In genomic region chr10:84573671-84574420, GRCm38 (mm10) we compare ENCODE assay signal across 21 mouse cellular contexts. TPM values are rescaled to one million over a fixed set of nuclear protein-coding genes. Genes with fewer than 3 reads are reported as not detected.
DNase-seq lines count a peak whose midpoint lies in the region; ATAC-seq and TF ChIP-seq lines count a peak whose summit lies in the region.
"Had no signal": no experiment of that assay in that cellular context is flagged by ENCODE, and none has a peak within 500 bp of the region (broad histone marks: within the 10 kb centered on the region; RNA-seq: fewer than 3 reads in every experiment).

No protein-coding gene starts in this region.

- peak overlapping the region; percentile 53 for H3K27ac ChIP-seq in MEL (ENCODE audit: control insufficient read depth, low read depth, low read length)
- H3K27ac ChIP-seq in liver, embryonic 15.5 days (replicated peaks), result peak overlapping the region; percentile 94
- no peak overlapping the region for H3K27ac ChIP-seq in hindbrain, postnatal 0 days
- H3K27ac ChIP-seq: embryonic facial prominence, embryonic 13.5 days; kidney, embryonic 15.5 days; left cerebral cortex, adult 2 months; midbrain, embryonic 12.5 days; neural tube, embryonic 13.5 days had no signal

- WGBS in liver, embryonic 15.5 days (ENCODE audit: insufficient replicate concordance), result 24% methylated on average over 5 of the region's 5 CpGs
- WGBS in hindbrain, postnatal 0 days, result 68% methylated on average over 5 of the region's 5 CpGs

- peaks cover 0 to 29% of the 10 kb centered on the region in 2 experiments; a peak in 2 of 4 replicates for H3K36me3 ChIP-seq in MEL (ENCODE audit: control insufficient read depth in 1 of 2, insufficient read depth in 2 of 2, low read length in 2 of 2)
- H3K36me3 ChIP-seq in liver, embryonic 15.5 days (replicated peaks), result no peaks in the 10 kb centered on the region
- H3K36me3 ChIP-seq in hindbrain, postnatal 0 days (ENCODE audit: insufficient read depth, low read length), result no peaks in the 10 kb centered on the region
- H3K36me3 ChIP-seq: embryonic facial prominence, embryonic 13.5 days; kidney, embryonic 15.5 days; midbrain, embryonic 12.5 days; neural tube, embryonic 13.5 days had no signal

- no peak for TF ChIP-seq POLR2A in MEL (IDR thresholded peaks at IDR 0.05; ENCODE audit: control insufficient read depth in 1 of 2, insufficient read depth in 1 of 2, low read depth in 1 of 2, low read length in 2 of 2, poor library complexity in 1 of 2)

- H3K9ac ChIP-seq in MEL (ENCODE audit: control insufficient read depth, low read depth, low read length, poor library complexity, severe bottlenecking), result 0 out of 2 replicates have a peak overlapping the region, but pooled peaks have one; percentile 27
- no peak overlapping the region for H3K9ac ChIP-seq in liver, embryonic 15.5 days
- no peak overlapping the region for H3K9ac ChIP-seq in hindbrain, postnatal 0 days (replicated peaks; ENCODE audit: low read length)
- H3K9ac ChIP-seq: embryonic facial prominence, embryonic 13.5 days; kidney, embryonic 15.5 days; midbrain, embryonic 12.5 days; neural tube, embryonic 13.5 days had no signal

- no peaks in the 10 kb centered on the region for H3K9me3 ChIP-seq in MEL (replicated peaks; ENCODE audit: insufficient read depth, low read length)
- H3K9me3 ChIP-seq in liver, embryonic 15.5 days (replicated peaks), result no peaks in the 10 kb centered on the region
- no peaks in the 10 kb centered on the region for H3K9me3 ChIP-seq in hindbrain, postnatal 0 days (ENCODE audit: low read length)
- H3K9me3 ChIP-seq: embryonic facial prominence, embryonic 13.5 days; kidney, embryonic 15.5 days; midbrain, embryonic 12.5 days; neural tube, embryonic 13.5 days had no signal

- no peak for ATAC-seq in liver, embryonic 15.5 days (ENCODE audit: insufficient read depth)
- ATAC-seq in neutrophil, adult 5-6 weeks (ENCODE audit: extremely low read depth, insufficient number of reproducible peaks, low FRiP score, poor library complexity, severe bottlenecking), result peak; percentile 39
- no peak for ATAC-seq in hindbrain, postnatal 0 days
- ATAC-seq: forebrain, embryonic 16.5 days; hindbrain, embryonic 16.5 days; intestine, postnatal 0 days had no signal

- H3K79me2 ChIP-seq in MEL (ENCODE audit: control insufficient read depth, insufficient read depth, low read length, poor library complexity), result no peaks in the 10 kb centered on the region; the same call in 1 of the 2 replicates

- H3K4me3 ChIP-seq in MEL (ENCODE audit: control insufficient read depth in 1 of 2, insufficient read depth in 1 of 2, low read depth in 2 of 2, low read length in 2 of 2), result no peak overlapping the region
- H3K4me3 ChIP-seq in liver, embryonic 15.5 days (replicated peaks), result no peak overlapping the region
- H3K4me3 ChIP-seq in hindbrain, postnatal 0 days (ENCODE audit: low read length), result no peak overlapping the region
- H3K4me3 ChIP-seq: embryonic facial prominence, embryonic 13.5 days; kidney, embryonic 15.5 days; left cerebral cortex, adult 2 months; midbrain, embryonic 12.5 days; neural tube, embryonic 13.5 days had no signal

- H3K27me3 ChIP-seq in MEL (ENCODE audit: control insufficient read depth in 1 of 2, insufficient read depth in 2 of 2, low read length in 2 of 2), result no peaks in the 10 kb centered on the region
- peaks cover 17% of the 10 kb centered on the region; the same call in 1 of the 2 replicates for H3K27me3 ChIP-seq in liver, embryonic 15.5 days
- H3K27me3 ChIP-seq in hindbrain, postnatal 0 days (ENCODE audit: insufficient read depth, low read length), result no peaks in the 10 kb centered on the region

- no peak for TF ChIP-seq CTCF in MEL (IDR thresholded peaks at IDR 0.05 in 2 of 3, conservative IDR thresholded peaks at IDR 0.05 in 1 of 3; ENCODE audit: control insufficient read depth in 1 of 3, insufficient read depth in 1 of 3, low read depth in 2 of 3, low read length in 3 of 3, poor library complexity in 1 of 3, severe bottlenecking in 1 of 3)
- no peak for TF ChIP-seq CTCF in hindbrain, postnatal 0 days (IDR thresholded peaks at IDR 0.05; ENCODE audit: low read depth)

- peaks cover 15 to 23% of the 10 kb centered on the region in 2 experiments for H3K4me1 ChIP-seq in MEL (ENCODE audit: control insufficient read depth in 1 of 2, insufficient read depth in 2 of 2, low read length in 2 of 2)
- peaks cover 57% of the 10 kb centered on the region for H3K4me1 ChIP-seq in liver, embryonic 15.5 days (replicated peaks)
- peaks cover 4% of the 10 kb centered on the region; the same call in 1 of the 2 replicates for H3K4me1 ChIP-seq in hindbrain, postnatal 0 days (ENCODE audit: insufficient read depth, low read length)

- peak; percentile 21 for DNase-seq in lung, postnatal 36 days
- DNase-seq in lung, postnatal 25 days (ENCODE audit: low spot score), result no peak
- peak; percentile 76 for DNase-seq in MEL (ENCODE audit: low read depth, low spot score)
- DNase-seq in urinary bladder, adult 2 months (ENCODE audit: low spot score), result no peak
- DNase-seq in hindbrain, postnatal 0 days (ENCODE audit: low spot score), result no peak
- DNase-seq in adrenal gland, adult 8-10 months, result no peak
- DNase-seq: cerebellum, postnatal 10 days; kidney, postnatal 4 days; layer of hippocampus, adult 9-11 months; left cerebral cortex, postnatal 4 days; lung, postnatal 4 days had no signal

- peak in 1 of 2 experiments; percentile 3; a peak in 1 of 4 replicates for TF ChIP-seq EP300 in MEL (IDR thresholded peaks at IDR 0.05; ENCODE audit: low read depth in 1 of 2, low read length in 2 of 2)

- H3K4me2 ChIP-seq in liver, embryonic 15.5 days, result no peak overlapping the region
- no peak overlapping the region for H3K4me2 ChIP-seq in hindbrain, postnatal 0 days (ENCODE audit: low read depth, low read length)
- H3K4me2 ChIP-seq: embryonic facial prominence, embryonic 13.5 days; kidney, embryonic 15.5 days; midbrain, embryonic 12.5 days; neural tube, embryonic 13.5 days had no signal

- no peak for TF ChIP-seq RAD21 in MEL (IDR thresholded peaks at IDR 0.05; ENCODE audit: low read depth, low read length)

TF ChIP-seq in MEL, 35 proteins besides CTCF, POLR2A, EP300 and RAD21 (continues in another document):
- TF ChIP-seq SIN3A (IDR thresholded peaks at IDR 0.05; ENCODE audit: low read length) (peak; percentile 60), ETS1 (IDR thresholded peaks at IDR 0.05; ENCODE audit: low read depth, low read length) (peak; percentile 29; the same call in 1 of the 2 replicates), GABPA (IDR thresholded peaks at IDR 0.05; ENCODE audit: low read depth, low read length) (no peak), MYB (IDR thresholded peaks at IDR 0.05; ENCODE audit: low read depth, low read length) (no peak), CHD2 (IDR thresholded peaks at IDR 0.05; ENCODE audit: low read length) (no peak), MEF2A (IDR thresholded peaks at IDR 0.05; ENCODE audit: extremely low read depth, insufficient replicate concordance, low read depth, low read length, poor library complexity, severe bottlenecking) (no peak), TBP (IDR thresholded peaks at IDR 0.05; ENCODE audit: low read depth, low read length) (peak; percentile 26; the same call in 1 of the 2 replicates), ZNF384 (IDR thresholded peaks at IDR 0.05; ENCODE audit: low read depth, low read length) (peak; percentile 93), USF2 (IDR thresholded peaks at IDR 0.05; ENCODE audit: borderline replicate concordance in 1 of 2, insufficient read depth in 1 of 2, low read depth in 1 of 2, low read length in 2 of 2) (no peak), HCFC1 (IDR thresholded peaks at IDR 0.05; ENCODE audit: low read depth, low read length) (no peak), UBTF (IDR thresholded peaks at IDR 0.05; ENCODE audit: borderline replicate concordance, insufficient read depth, low read depth, low read length) (no peak), ZC3H11A (IDR thresholded peaks at IDR 0.05; ENCODE audit: low read depth, low read length) (no peak), ZKSCAN1 (IDR thresholded peaks at IDR 0.05; ENCODE audit: low read depth, low read length) (peak; percentile 37; the same call in 1 of the 2 replicates), GATA1 (IDR thresholded peaks at IDR 0.05; ENCODE audit: low read depth, low read length) (0 out of 2 replicates have a peak, but pooled peaks have one; percentile 25)

RNA-seq across cellular contexts. Expression of gene Tcp11l2, which starts 2.6 kb away (rescaled TPM):
- total RNA-seq in MEL (2012; rRNA removed), result 0.81 and 1.7 TPM in 2 replicates
- 1 to 10 TPM in 1 of 2 experiments, not detected in 1; 4.3 TPM for polyA plus RNA-seq in MEL (2012; ENCODE audit: insufficient read depth in 1 of 2, insufficient read length in 2 of 2, low read depth in 1 of 2, low replicate concordance in 2 of 2, missing spikeins in 1 of 2)
- polyA plus RNA-seq in liver, embryonic 15.5 days (2015; fragmentation: Nextera tagmentation; extraction: Ambion mirVana), result 59.9 and 67.7 TPM in 2 replicates
- total RNA-seq in neutrophil, adult 5-6 weeks (2017), result 168 and 169 TPM in 2 replicates
- polyA plus RNA-seq in urinary bladder, adult 2 months (2012; rRNA removed), result 28.7 and 30.1 TPM in 2 replicates
- total RNA-seq in hindbrain, postnatal 0 days (2014; rRNA removed), result 8.1 and 11.2 TPM in 2 replicates
- polyA plus RNA-seq in hindbrain, postnatal 0 days (2015; fragmentation: Nextera tagmentation; extraction: Ambion mirVana), result 18.9 and 20.0 TPM in 2 replicates
- 10 to 100 TPM; 45.8 to 51.1 (median 48.8) TPM for total RNA-seq in adrenal gland, adult 8-10 months (2022)

RNA-seq across cellular contexts. Expression of gene Ckap4, which starts 40.0 kb away (rescaled TPM):
- total RNA-seq in MEL (2012; rRNA removed), result 1.0 TPM in 2 replicates
- polyA plus RNA-seq in MEL (2012; ENCODE audit: insufficient read depth in 1 of 2, insufficient read length in 2 of 2, low read depth in 1 of 2, low replicate concordance in 2 of 2, missing spikeins in 1 of 2), result 1 to 10 TPM in 1 of 2 experiments, not detected in 1; 5.2 TPM
- 11.7 and 12.3 TPM in 2 replicates for polyA plus RNA-seq in liver, embryonic 15.5 days (2015; fragmentation: Nextera tagmentation; extraction: Ambion mirVana)
- 40.4 and 43.1 TPM in 2 replicates for total RNA-seq in neutrophil, adult 5-6 weeks (2017)
- polyA plus RNA-seq in urinary bladder, adult 2 months (2012; rRNA removed), result 43.0 and 45.3 TPM in 2 replicates
- total RNA-seq in hindbrain, postnatal 0 days (2014; rRNA removed), result 53.1 and 58.7 TPM in 2 replicates
- 50.9 and 52.1 TPM in 2 replicates for polyA plus RNA-seq in hindbrain, postnatal 0 days (2015; fragmentation: Nextera tagmentation; extraction: Ambion mirVana)
- 10 to 100 TPM; 27.5 to 33.1 (median 29.3) TPM for total RNA-seq in adrenal gland, adult 8-10 months (2022)

RNA-seq across cellular contexts. Expression of gene Polr3b, which starts 48.2 kb away (rescaled TPM):
- total RNA-seq in MEL (2012; rRNA removed), result 19.8 and 20.6 TPM in 2 replicates
- polyA plus RNA-seq in MEL (2012; ENCODE audit: insufficient read depth in 1 of 2, insufficient read length in 2 of 2, low read depth in 1 of 2, low replicate concordance in 2 of 2, missing spikeins in 1 of 2), result 10 to 100 TPM in 1 of 2 experiments, not detected in 1; 24.2 TPM
- 5.4 TPM in 2 replicates for polyA plus RNA-seq in liver, embryonic 15.5 days (2015; fragmentation: Nextera tagmentation; extraction: Ambion mirVana)
- total RNA-seq in neutrophil, adult 5-6 weeks (2017), result 46.3 and 55.4 TPM in 2 replicates
- polyA plus RNA-seq in urinary bladder, adult 2 months (2012; rRNA removed), result 7.0 and 9.1 TPM in 2 replicates
- total RNA-seq in hindbrain, postnatal 0 days (2014; rRNA removed), result 7.8 and 11.1 TPM in 2 replicates
- 8.7 and 10.1 TPM in 2 replicates for polyA plus RNA-seq in hindbrain, postnatal 0 days (2015; fragmentation: Nextera tagmentation; extraction: Ambion mirVana)
- 10 to 100 TPM; 27.4 to 32.3 (median 31.2) TPM for total RNA-seq in adrenal gland, adult 8-10 months (2022)

Comparison
In these comparisons a context has a peak if more than half of its experiments do, and no peak if none do; other contexts are left out.
1. DNase-seq: peak in lung, postnatal 36 days (single experiment) and MEL (single experiment); none in lung, postnatal 25 days (single experiment), urinary bladder, adult 2 months (single experiment), hindbrain, postnatal 0 days (single experiment) and adrenal gland, adult 8-10 months (single experiment).
2. RNA of gene Ckap4, which starts 40.0 kb away (total RNA-seq): 53.1 to 58.7 TPM in hindbrain, postnatal 0 days, 40.4 to 43.1 TPM in neutrophil, adult 5-6 weeks and 27.5 to 33.1 TPM in adrenal gland, adult 8-10 months; 1.0 TPM in MEL; every median in the first group is over 10 times any median in the second.